Mouse (Mus musculus): ENCODE measurements around the gene Sdhaf4. TPM values are rescaled to one million over a fixed set of nuclear protein-coding genes. Genes with fewer than 3 reads are reported as not detected.

Sdhaf4 gene
- polyA plus RNA-seq, 1 experiment from 2014 or later: 72.1 TPM

GRCm38 (mm10) chr1:24007621-24008020, 2.2 kb upstream of the Sdhaf4 start:
- TF ChIP-seq CTCF (IDR thresholded peaks at IDR 0.05; ENCODE audit: low read depth): no peak
- H3K4me2 ChIP-seq: no peak overlapping the region
- H3K9me3 ChIP-seq (ENCODE audit: low read depth, low read length): no peaks in the 10 kb centered on the region
- H3K9ac ChIP-seq: no peak overlapping the region
- DNase-seq: no peak
- H3K4me1 ChIP-seq (ENCODE audit: insufficient read depth): no peaks in the 10 kb centered on the region
- peaks cover 11% of the 10 kb centered on the region for H3K36me3 ChIP-seq (ENCODE audit: insufficient read depth)
- no peak overlapping the region for H3K27ac ChIP-seq (ENCODE audit: low read depth)
- H3K4me3 ChIP-seq (ENCODE audit: low read depth, low read length): no peak overlapping the region
- ATAC-seq (ENCODE audit: insufficient read depth): no peak
- no peaks in the 10 kb centered on the region for H3K27me3 ChIP-seq (ENCODE audit: insufficient read depth, low read length)
- 80% methylated on average over 8 of the region's 8 CpGs for WGBS

GRCm38 (mm10) chr1:23999318-23999717, 6.1 kb downstream of the Sdhaf4 start:
- no peak overlapping the region for H3K27ac ChIP-seq (ENCODE audit: low read depth)
- ATAC-seq (ENCODE audit: insufficient read depth): no peak
- no peaks in the 10 kb centered on the region for H3K4me1 ChIP-seq (ENCODE audit: insufficient read depth)
- H3K4me2 ChIP-seq: no peak overlapping the region
- no peak overlapping the region for H3K4me3 ChIP-seq (ENCODE audit: low read depth, low read length)
- no peak for TF ChIP-seq CTCF (IDR thresholded peaks at IDR 0.05; ENCODE audit: low read depth)
- H3K36me3 ChIP-seq (ENCODE audit: insufficient read depth): peaks cover 15% of the 10 kb centered on the region; the same call in 1 of the 2 replicates
- H3K9ac ChIP-seq: no peak overlapping the region
- no peaks in the 10 kb centered on the region for H3K9me3 ChIP-seq (ENCODE audit: low read depth, low read length)
- 92% methylated on average over 5 of the region's 5 CpGs for WGBS
- DNase-seq: no peak
- H3K27me3 ChIP-seq (ENCODE audit: insufficient read depth, low read length): no peaks in the 10 kb centered on the region

DNA sequence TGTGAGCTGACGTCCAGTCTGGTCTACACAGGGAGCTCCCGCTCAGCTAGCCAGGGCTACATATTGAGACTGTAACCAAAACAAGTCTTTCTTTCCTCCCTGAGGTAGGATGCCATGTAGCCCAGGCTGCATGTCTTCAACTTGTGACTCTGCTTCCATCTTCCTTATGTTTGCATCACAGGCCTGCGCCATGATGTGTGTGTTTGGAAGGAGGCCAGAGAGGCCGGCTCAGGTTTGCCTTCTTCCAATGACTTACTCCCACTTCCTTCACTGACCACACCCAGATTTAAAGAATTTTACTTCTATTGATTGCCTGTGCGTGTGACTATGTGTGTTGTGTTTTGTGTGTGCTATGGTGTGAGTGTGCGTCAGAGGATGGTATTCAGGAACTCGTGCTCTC, 6.6 kb downstream of the Sdhaf4 start:
- H3K27ac ChIP-seq (ENCODE audit: low read depth): no peak overlapping the region
- H3K4me1 ChIP-seq (ENCODE audit: insufficient read depth): no peaks in the 10 kb centered on the region
- TF ChIP-seq CTCF (IDR thresholded peaks at IDR 0.05; ENCODE audit: low read depth): no peak
- H3K9me3 ChIP-seq (ENCODE audit: low read depth, low read length): no peaks in the 10 kb centered on the region
- no peak for DNase-seq
- ATAC-seq (ENCODE audit: insufficient read depth): no peak
- no peaks in the 10 kb centered on the region for H3K27me3 ChIP-seq (ENCODE audit: insufficient read depth, low read length)
- peaks cover 15% of the 10 kb centered on the region; the same call in 1 of the 2 replicates for H3K36me3 ChIP-seq (ENCODE audit: insufficient read depth)
- 91% methylated on average over 7 of the region's 7 CpGs for WGBS
- no peak overlapping the region for H3K9ac ChIP-seq
- H3K4me3 ChIP-seq (ENCODE audit: low read depth, low read length): no peak overlapping the region
- no peak overlapping the region for H3K4me2 ChIP-seq

DNA sequence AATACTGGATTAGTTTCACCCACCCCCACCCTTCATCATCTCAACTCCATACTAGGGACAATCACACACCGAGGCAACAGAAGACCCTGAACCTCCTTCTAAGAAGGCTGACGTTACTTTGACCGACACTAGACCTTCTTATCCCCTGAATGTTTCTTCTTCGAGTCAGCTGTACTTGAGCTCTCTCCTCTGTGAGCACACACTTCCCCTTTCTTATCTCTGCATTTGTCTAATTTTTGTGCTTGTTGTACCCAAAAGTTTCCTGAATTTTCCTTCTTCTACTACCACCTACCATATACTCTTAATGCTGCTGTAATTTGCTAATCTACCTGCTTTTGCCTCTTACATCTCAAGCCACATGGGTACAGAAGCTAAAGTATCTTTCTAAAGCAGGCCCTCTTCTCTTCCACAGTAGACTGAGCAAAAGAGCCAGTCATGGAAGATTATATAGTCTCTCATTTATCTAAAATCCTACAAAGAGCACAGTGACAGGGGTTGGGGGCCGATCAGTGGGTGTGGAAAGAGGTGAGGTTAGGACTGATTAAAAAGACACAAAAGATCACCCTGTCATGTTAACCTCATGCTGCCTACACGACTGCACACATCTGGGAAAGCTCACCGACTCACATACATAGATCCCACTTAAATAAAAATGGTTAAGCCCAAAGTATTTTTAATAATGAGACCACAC, 7.2 kb downstream of the Sdhaf4 start:
- no peaks in the 10 kb centered on the region for H3K9me3 ChIP-seq (ENCODE audit: low read depth, low read length)
- no peak for TF ChIP-seq CTCF (IDR thresholded peaks at IDR 0.05; ENCODE audit: low read depth)
- no peak overlapping the region for H3K9ac ChIP-seq
- no peaks in the 10 kb centered on the region for H3K27me3 ChIP-seq (ENCODE audit: insufficient read depth, low read length)
- peaks cover 15% of the 10 kb centered on the region; the same call in 1 of the 2 replicates for H3K36me3 ChIP-seq (ENCODE audit: insufficient read depth)
- H3K4me2 ChIP-seq: no peak overlapping the region
- no peaks in the 10 kb centered on the region for H3K4me1 ChIP-seq (ENCODE audit: insufficient read depth)
- WGBS: 91% methylated on average over 7 of the region's 7 CpGs
- H3K27ac ChIP-seq (ENCODE audit: low read depth): no peak overlapping the region
- ATAC-seq (ENCODE audit: insufficient read depth) (no peak), DNase-seq (no peak)
- no peak overlapping the region for H3K4me3 ChIP-seq (ENCODE audit: low read depth, low read length)

GRCm38 (mm10) chr1:23997493-23997892, 8.0 kb downstream of the Sdhaf4 start:
- H3K4me3 ChIP-seq (ENCODE audit: low read depth, low read length): no peak overlapping the region
- DNase-seq (no peak), ATAC-seq (ENCODE audit: insufficient read depth) (no peak)
- no peak for TF ChIP-seq CTCF (IDR thresholded peaks at IDR 0.05; ENCODE audit: low read depth)
- peaks cover 12% of the 10 kb centered on the region; the same call in 1 of the 2 replicates for H3K36me3 ChIP-seq (ENCODE audit: insufficient read depth)
- no peak overlapping the region for H3K27ac ChIP-seq (ENCODE audit: low read depth)
- no peak overlapping the region for H3K9ac ChIP-seq
- H3K9me3 ChIP-seq (ENCODE audit: low read depth, low read length): no peaks in the 10 kb centered on the region
- no peaks in the 10 kb centered on the region for H3K27me3 ChIP-seq (ENCODE audit: insufficient read depth, low read length)
- no peak overlapping the region for H3K4me2 ChIP-seq
- no peaks in the 10 kb centered on the region for H3K4me1 ChIP-seq (ENCODE audit: insufficient read depth)
- WGBS: 90% methylated on average over 3 of the region's 3 CpGs

GRCm38 (mm10) chr1:23995420-23995819, 10.0 kb downstream of the Sdhaf4 start:
- Histone ChIP-seq H3K4me2 (no peak overlapping the region), H3K27ac (ENCODE audit: low read depth) (no peak overlapping the region), H3K9me3 (ENCODE audit: low read depth, low read length) (no peaks in the 10 kb centered on the region), H3K4me3 (ENCODE audit: low read depth, low read length) (no peak overlapping the region), H3K4me1 (ENCODE audit: insufficient read depth) (no peaks in the 10 kb centered on the region), H3K9ac (no peak overlapping the region), H3K27me3 (ENCODE audit: insufficient read depth, low read length) (no peaks in the 10 kb centered on the region), H3K36me3 (ENCODE audit: insufficient read depth) (peaks cover 11% of the 10 kb centered on the region; the same call in 1 of the 2 replicates)
- WGBS: 87% methylated on average over 4 of the region's 4 CpGs
- no peak for TF ChIP-seq CTCF (IDR thresholded peaks at IDR 0.05; ENCODE audit: low read depth)
- ATAC-seq (ENCODE audit: insufficient read depth) (no peak), DNase-seq (no peak)

- Histone ChIP-seq H3K27me3 (ENCODE audit: insufficient read depth, low read length) (no peaks in the 10 kb centered on the region), H3K4me1 (ENCODE audit: insufficient read depth) (no peaks in the 10 kb centered on the region), H3K4me2 (no peak overlapping the region), H3K27ac (ENCODE audit: low read depth) (no peak overlapping the region), H3K9me3 (ENCODE audit: low read depth, low read length) (no peaks in the 10 kb centered on the region), H3K36me3 (ENCODE audit: insufficient read depth) (no peaks in the 10 kb centered on the region), H3K9ac (no peak overlapping the region), H3K4me3 (ENCODE audit: low read depth, low read length) (no peak overlapping the region)
- no peak for TF ChIP-seq CTCF (IDR thresholded peaks at IDR 0.05; ENCODE audit: low read depth)
- no peak for ATAC-seq (ENCODE audit: insufficient read depth)
- no peak for DNase-seq
- WGBS: 88% methylated on average over 3 of the region's 3 CpGs
Measured at GRCm38 (mm10) chr1:23983118-23983517, 22.3 kb downstream of the Sdhaf4 start.

All from lung, embryonic 14.5 days (tissue).